Mouse (Mus musculus): Measurements from ENCODE around the gene Bcap31. TPM values are rescaled to one million over a fixed set of nuclear protein-coding genes. Genes with fewer than 3 reads are reported as not detected.

Bcap31 gene
- total and polyA plus RNA-seq, 3 experiments = 119 to 239 (median 176) TPM

- Histone ChIP-seq H3K79me2 (replicated peaks; ENCODE audit: control insufficient read depth, extremely low read depth, insufficient read depth, poor library complexity, severe bottlenecking) (no peaks in the 10 kb centered on the region), H3K36me3 (replicated peaks in 1 of 2; ENCODE audit: control insufficient read depth in 1 of 2, insufficient read depth in 1 of 2, low read length in 1 of 2) (no peaks in the 10 kb centered on the region), H3K9me3 (replicated peaks; ENCODE audit: low read length) (no peaks in the 10 kb centered on the region), H3K9ac (ENCODE audit: insufficient read depth, low read depth) (no peak overlapping the region), H3K27ac (ENCODE audit: insufficient read depth, low read depth) (no peak overlapping the region), H3K4me1 (ENCODE audit: control insufficient read depth in 1 of 2, insufficient read depth in 2 of 2) (peaks cover 4 to 13% of the 10 kb centered on the region in 2 experiments; a peak in 3 of 4 replicates), H3K27me3 (replicated peaks) (no peaks in the 10 kb centered on the region), H3K4me3 (replicated peaks in 1 of 3; ENCODE audit: low read depth in 2 of 3, low read length in 2 of 3, poor library complexity in 1 of 3) (no peak overlapping the region), H3K4me2 (ENCODE audit: insufficient read depth, low read depth, poor library complexity, severe bottlenecking) (no peak overlapping the region)
- no peak for TF ChIP-seq CHD1 (IDR thresholded peaks at IDR 0.05; ENCODE audit: low read depth, low read length)
- TF ChIP-seq POLR2A (IDR thresholded peaks at IDR 0.05; ENCODE audit: low read depth, low read length) = no peak
- TF ChIP-seq ZNF384 (IDR thresholded peaks at IDR 0.05; ENCODE audit: low read depth, low read length) = no peak
- TF ChIP-seq USF1 (IDR thresholded peaks at IDR 0.05; ENCODE audit: low read depth, low read length) = no peak
- TF ChIP-seq MXI1 (IDR thresholded peaks at IDR 0.05; ENCODE audit: low read depth, low read length) = no peak
- TF ChIP-seq EP300 (IDR thresholded peaks at IDR 0.05; ENCODE audit: low read length) = no peak
- no peak for TF ChIP-seq MYC (IDR thresholded peaks at IDR 0.05; ENCODE audit: low read depth, low read length)
- TF ChIP-seq KAT2A (IDR thresholded peaks at IDR 0.05; ENCODE audit: insufficient replicate concordance, low read length) = no peak
- TF ChIP-seq BHLHE40 (IDR thresholded peaks at IDR 0.05; ENCODE audit: low read depth, low read length) = no peak
- no peak for TF ChIP-seq NELFE (IDR thresholded peaks at IDR 0.05; ENCODE audit: low read depth, low read length)
- TF ChIP-seq NRF1 (IDR thresholded peaks at IDR 0.05; ENCODE audit: low read depth, low read length) = no peak
- TF ChIP-seq MAX (IDR thresholded peaks at IDR 0.05; ENCODE audit: low read length) = no peak
- no peak for TF ChIP-seq RCOR1 (conservative IDR thresholded peaks at IDR 0.05; ENCODE audit: low read depth, low read length)
- no peak for TF ChIP-seq POLR2AphosphoS2 (IDR thresholded peaks at IDR 0.05; ENCODE audit: low read depth, low read length)
- no peak for TF ChIP-seq SIN3A (IDR thresholded peaks at IDR 0.05; ENCODE audit: low read length)
- TF ChIP-seq USF2 (conservative IDR thresholded peaks at IDR 0.05; ENCODE audit: low read depth, low read length) = no peak
- no peak for DNase-seq (ENCODE audit: extremely low read depth)
- in situ Hi-C loops (cut with MboI; ENCODE audit: low pct_ligation_motif_present, low pct_unique_long_range_greater_than_20kb, low sequenced_read_pairs) = loop anchor here (5.0 to 25.0 kb wide), 2 partner anchors 66 to 641 kb away; no protein-coding TSS in a partner anchor
- dilution Hi-C loops (cut with MboI; ENCODE audit: extremely low pct_ligation_motif_present, extremely low pct_unique_long_range_greater_than_20kb, low sequenced_read_pairs) = no loop called here
Observed at GRCm38 (mm10) chrX:73653392-73653791, 62.6 kb downstream of the Bcap31 start.

DNA sequence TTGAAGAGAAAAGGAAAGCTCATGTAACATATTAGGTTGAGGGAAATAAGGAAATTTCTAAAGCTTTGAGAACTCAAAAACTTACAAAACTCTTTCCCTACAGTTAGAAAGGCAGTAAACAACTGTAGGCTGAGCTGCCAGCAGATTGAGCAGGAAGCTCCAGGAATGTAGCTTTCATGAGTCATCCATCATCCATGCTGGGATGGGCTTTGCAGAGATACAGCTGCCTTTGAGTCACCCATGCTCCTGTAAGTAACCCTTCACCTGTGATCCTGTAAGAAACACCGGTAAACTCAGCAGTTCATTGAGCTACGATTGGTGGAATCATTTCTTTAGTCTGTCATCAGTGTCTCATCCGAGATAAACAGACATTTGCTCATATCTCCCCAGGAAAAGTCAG is 65.1 kb downstream of the Bcap31 start:
- no peak for DNase-seq (ENCODE audit: extremely low read depth)
- peaks cover 3 to 8% of the 10 kb centered on the region in 2 experiments; a peak in 2 of 4 replicates for H3K4me1 ChIP-seq (ENCODE audit: control insufficient read depth in 1 of 2, insufficient read depth in 2 of 2)
- H3K4me2 ChIP-seq (ENCODE audit: insufficient read depth, low read depth, poor library complexity, severe bottlenecking) = no peak overlapping the region
- H3K79me2 ChIP-seq (replicated peaks; ENCODE audit: control insufficient read depth, extremely low read depth, insufficient read depth, poor library complexity, severe bottlenecking) = no peaks in the 10 kb centered on the region
- no peaks in the 10 kb centered on the region for H3K27me3 ChIP-seq (replicated peaks)
- no peak for TF ChIP-seq JUND (conservative IDR thresholded peaks at IDR 0.05; ENCODE audit: low read depth, low read length)
- TF ChIP-seq MEF2A (IDR thresholded peaks at IDR 0.05; ENCODE audit: borderline replicate concordance, low read depth, low read length) = no peak
- TF ChIP-seq ELF1 (IDR thresholded peaks at IDR 0.05; ENCODE audit: low read depth, low read length) = no peak
- TF ChIP-seq CHD2 (IDR thresholded peaks at IDR 0.05; ENCODE audit: low read length) = no peak
- TF ChIP-seq ZC3H11A (IDR thresholded peaks at IDR 0.05; ENCODE audit: low read depth, low read length) = no peak
- no peak for TF ChIP-seq MYC (IDR thresholded peaks at IDR 0.05; ENCODE audit: low read depth, low read length)
- H3K4me3 ChIP-seq (replicated peaks in 1 of 3; ENCODE audit: low read depth in 2 of 3, low read length in 2 of 3, poor library complexity in 1 of 3) = no peak overlapping the region
- dilution Hi-C loops (cut with MboI; ENCODE audit: extremely low pct_ligation_motif_present, extremely low pct_unique_long_range_greater_than_20kb, low sequenced_read_pairs) = no loop called here
- H3K27ac ChIP-seq (ENCODE audit: insufficient read depth, low read depth) = no peak overlapping the region
- H3K9me3 ChIP-seq (replicated peaks; ENCODE audit: low read length) = no peaks in the 10 kb centered on the region
- H3K9ac ChIP-seq (ENCODE audit: insufficient read depth, low read depth) = no peak overlapping the region
- H3K36me3 ChIP-seq (replicated peaks in 1 of 2; ENCODE audit: control insufficient read depth in 1 of 2, insufficient read depth in 1 of 2, low read length in 1 of 2) = no peaks in the 10 kb centered on the region
- in situ Hi-C loops (cut with MboI; ENCODE audit: low pct_ligation_motif_present, low pct_unique_long_range_greater_than_20kb, low sequenced_read_pairs) = loop anchor here (5.0 to 25.0 kb wide), 2 partner anchors 64 to 639 kb away; no protein-coding TSS in a partner anchor
